Mouse (Mus musculus) heart, postnatal 25 days (tissue): ENCODE data around the gene Adamts3. TPM values are rescaled to one million over a fixed set of nuclear protein-coding genes. Genes with fewer than 3 reads are reported as not detected.
A peak's percentile ranks its signal among the peaks of the same experiment; 100 is the strongest.

Experiments used
- DNase-seq: peaks from one replicate; pipeline ENCODE4 v3.0.0; 2022; ENCODE audit warnings: low spot score
- intact Hi-C: fragments of 180-260 bp; cut with DNase I; formaldehyde crosslinking; loops from one replicate; pipeline ENCODE4 v1.15.1; 2025
- total RNA-seq, 2 experiments: library from RNA; stranded (reverse); gene quantifications; 2 replicates each; pipeline ENCODE4 v1.2.3; 2021

Adamts3 gene
- total RNA-seq: 1 to 10 TPM; 6.9 to 8.1 TPM

DNA sequence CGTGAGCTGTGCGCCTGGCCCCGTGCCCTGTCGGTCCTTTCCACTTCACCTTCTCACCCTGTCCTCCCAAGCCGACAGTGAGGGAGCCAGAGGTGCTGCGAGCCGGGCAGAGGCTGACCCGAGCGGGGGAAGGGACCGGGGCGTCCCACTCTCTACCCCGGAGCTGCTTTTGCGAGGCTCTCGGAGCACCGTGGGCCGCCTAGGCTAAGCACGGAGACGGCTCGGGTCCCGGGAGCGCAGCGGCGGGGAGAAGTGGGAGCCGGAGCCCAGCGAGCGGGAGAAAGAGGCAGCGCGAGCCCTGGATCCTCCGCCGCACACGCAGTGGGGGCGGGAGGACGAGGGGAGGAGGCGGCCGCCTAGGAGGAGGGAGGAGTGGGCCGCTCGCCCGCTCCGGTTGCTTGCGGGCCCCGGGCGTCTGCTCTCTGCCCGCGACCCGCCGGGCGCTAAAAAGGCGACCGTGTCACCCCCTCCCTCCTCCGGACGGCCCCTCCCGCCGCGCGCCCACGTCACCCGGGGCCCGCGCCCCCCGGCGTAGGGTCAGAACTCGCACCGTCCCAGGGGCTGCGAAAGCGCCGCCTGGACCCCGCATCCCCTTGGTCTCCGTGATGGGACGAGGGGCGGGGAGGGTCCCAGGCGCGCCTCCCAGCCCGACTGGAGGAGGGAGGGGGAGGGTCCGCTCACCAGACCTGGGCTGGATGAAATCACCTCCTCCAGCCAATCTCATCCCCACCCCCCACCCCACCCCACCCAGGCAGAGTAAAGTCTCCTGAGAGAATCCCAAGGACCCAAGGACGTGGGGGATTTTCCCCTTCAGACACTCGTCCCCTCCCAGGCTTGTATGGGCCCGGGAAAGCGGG lies at the start of gene Adamts3:
Gene Adamts3 (minus strand): TSS at position 284 of the 857 bp plus-strand sequence.
- intact Hi-C loops: loop anchor here (5.0 kb wide), 1 partner anchor 41 kb away; no protein-coding TSS in a partner anchor
- peak; percentile 17 for DNase-seq

- no peak for DNase-seq
- intact Hi-C loops: no loop called here
These were observed 48.4 kb upstream of the Adamts3 start for GRCm38 (mm10) chr5:89931511-89931910.

DNA sequence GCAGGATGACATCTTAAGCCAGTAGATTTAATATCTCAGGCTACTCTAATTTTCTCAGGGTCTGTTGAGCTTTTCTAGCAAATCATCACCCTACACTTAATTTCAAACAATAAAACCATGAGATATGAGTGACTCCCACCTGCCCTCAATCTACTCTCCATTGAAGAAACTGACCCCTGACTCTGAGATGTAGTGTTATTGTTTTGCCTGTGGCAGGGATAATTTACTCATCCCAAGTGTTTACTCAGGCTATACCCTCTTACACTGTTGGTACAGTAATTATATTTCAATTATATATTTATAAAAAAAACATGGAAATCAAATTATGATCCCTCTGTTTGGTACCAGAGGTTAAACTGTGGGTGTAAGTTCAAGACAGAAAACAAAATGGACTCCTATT lies 29.2 kb upstream of the Adamts3 start:
- intact Hi-C loops: no loop called here
- DNase-seq: no peak

GRCm38 (mm10) chr5:89911950-89912349 lies 28.8 kb upstream of the Adamts3 start:
- DNase-seq: no peak
- intact Hi-C loops: no loop called here

GRCm38 (mm10) chr5:89911508-89911907 lies 28.4 kb upstream of the Adamts3 start:
- intact Hi-C loops: no loop called here
- DNase-seq: no peak

DNA sequence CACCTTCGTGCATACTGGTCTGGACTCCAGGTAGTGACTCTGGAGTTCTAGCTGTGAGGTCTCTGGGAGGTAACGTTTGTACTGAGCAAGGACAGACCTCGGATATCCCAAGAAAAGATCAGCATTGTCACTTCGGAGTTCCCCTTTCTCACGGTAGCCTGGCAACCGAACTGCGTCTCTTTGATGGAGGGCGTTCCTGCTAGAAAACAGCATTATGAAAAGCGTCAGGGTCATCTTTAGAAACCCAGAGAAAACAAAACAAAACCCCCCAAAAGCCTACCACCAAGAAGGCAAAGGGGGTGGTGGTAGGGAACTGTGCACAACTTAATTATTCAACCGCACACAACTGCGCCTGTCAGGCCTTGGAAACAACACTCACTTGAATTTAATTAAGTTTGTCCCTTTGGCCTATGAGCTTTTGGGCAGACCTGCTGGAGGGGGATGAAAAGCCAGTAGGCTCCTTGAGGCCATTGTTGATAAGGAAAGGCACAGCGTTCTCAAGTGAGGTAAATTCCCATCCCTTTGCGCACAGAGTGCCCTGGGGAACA lies 23.8 kb upstream of the Adamts3 start:
- intact Hi-C loops: no loop called here
- no peak for DNase-seq

GRCm38 (mm10) chr5:89901026-89901425 lies 17.9 kb upstream of the Adamts3 start:
- intact Hi-C loops: no loop called here

GRCm38 (mm10) chr5:89897495-89897894 lies 14.4 kb upstream of the Adamts3 start:
- peak; percentile 25 for DNase-seq
- intact Hi-C loops: no loop called here

More at GRCm38 (mm10) chr5:89901026-89901425, 17.9 kb upstream of the Adamts3 start:
- DNase-seq: no peak

DNA sequence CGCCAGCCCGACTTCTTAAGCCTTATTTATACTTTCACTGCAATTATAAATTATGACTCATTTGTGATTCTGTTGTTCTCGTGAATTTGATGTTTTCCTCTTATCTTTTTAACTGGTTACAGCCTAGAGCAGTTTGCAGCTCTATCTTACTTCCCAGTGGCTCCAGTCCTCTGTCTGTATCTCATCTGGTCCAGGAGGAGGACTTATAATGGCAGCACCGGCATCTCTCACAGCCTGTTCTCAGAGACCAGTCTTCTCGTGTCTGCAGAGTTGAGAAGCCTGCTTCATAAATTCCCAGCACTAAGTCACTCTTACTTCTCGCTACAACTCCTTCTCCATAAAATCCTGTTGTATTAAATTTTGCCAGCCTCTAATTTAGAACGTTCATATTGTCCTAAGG lies 12.4 kb upstream of the Adamts3 start:
- no peak for DNase-seq
- intact Hi-C loops: no loop called here

DNA sequence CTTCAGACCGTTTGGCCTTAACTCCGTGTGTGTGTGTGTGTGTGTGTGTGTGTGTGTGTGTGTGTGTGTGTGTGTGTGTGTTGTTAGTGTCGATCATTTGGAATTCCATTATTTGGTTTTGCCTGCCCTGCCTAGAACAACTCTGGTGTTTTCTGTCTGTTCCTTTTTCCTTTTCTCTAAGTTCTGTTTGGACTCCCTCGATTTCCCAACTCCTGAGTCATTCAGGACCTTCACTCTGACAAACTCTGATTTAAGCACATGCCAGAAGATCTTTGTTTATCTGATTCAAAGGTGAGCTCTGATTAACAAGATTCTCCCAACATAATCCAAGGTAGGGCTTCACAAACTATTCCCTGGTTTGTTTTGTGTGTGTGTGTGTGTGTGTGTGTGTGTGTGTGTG lies 1.9 kb upstream of the Adamts3 start:
- intact Hi-C loops: loop anchor here (5.0 kb wide), 1 partner anchor 43 kb away; no protein-coding TSS in a partner anchor
- no peak for DNase-seq

GRCm38 (mm10) chr5:89883908-89884204 lies 722 bp upstream of the Adamts3 start:
- intact Hi-C loops: loop anchor here (5.0 kb wide), 1 partner anchor 42 kb away; no protein-coding TSS in a partner anchor
- DNase-seq: no peak

- DNase-seq: peak; percentile 54
- intact Hi-C loops: loop anchor here (5.0 kb wide), 1 partner anchor 40 kb away; no protein-coding TSS in a partner anchor
These were observed 921 bp downstream of the Adamts3 start for GRCm38 (mm10) chr5:89882091-89882734.

GRCm38 (mm10) chr5:89881425-89881824 lies 1.7 kb downstream of the Adamts3 start:
- no peak for DNase-seq
- intact Hi-C loops: loop anchor here (5.0 kb wide), 1 partner anchor 39 kb away; no protein-coding TSS in a partner anchor

- intact Hi-C loops: no loop called here
- DNase-seq: no peak
These were observed 4.2 kb downstream of the Adamts3 start for GRCm38 (mm10) chr5:89878866-89879392.

GRCm38 (mm10) chr5:89872661-89873060 lies 10.5 kb downstream of the Adamts3 start:
- intact Hi-C loops: no loop called here
- DNase-seq: no peak

DNA sequence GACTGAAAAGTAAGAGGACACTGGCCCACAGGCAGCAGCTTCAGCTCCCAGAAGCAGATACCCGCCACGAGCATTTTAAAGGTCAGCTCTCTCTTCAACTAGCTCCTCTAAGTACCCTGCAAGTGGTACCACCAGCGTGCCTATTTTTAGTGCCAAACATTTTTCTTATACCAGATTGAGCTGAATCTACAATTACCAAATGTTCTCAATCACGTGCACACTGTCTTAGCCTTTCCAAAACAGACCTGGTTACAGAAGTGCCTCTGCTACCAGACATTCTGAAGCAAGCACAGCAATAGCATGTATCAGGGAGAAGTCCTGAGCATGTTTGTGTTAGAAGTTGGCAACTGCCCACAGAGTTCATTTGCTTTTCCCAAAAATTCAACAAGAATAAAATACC lies 23.5 kb downstream of the Adamts3 start:
- DNase-seq: no peak
- intact Hi-C loops: no loop called here

GRCm38 (mm10) chr5:89858837-89859236 lies 24.3 kb downstream of the Adamts3 start:
- intact Hi-C loops: no loop called here
- DNase-seq: no peak

DNA sequence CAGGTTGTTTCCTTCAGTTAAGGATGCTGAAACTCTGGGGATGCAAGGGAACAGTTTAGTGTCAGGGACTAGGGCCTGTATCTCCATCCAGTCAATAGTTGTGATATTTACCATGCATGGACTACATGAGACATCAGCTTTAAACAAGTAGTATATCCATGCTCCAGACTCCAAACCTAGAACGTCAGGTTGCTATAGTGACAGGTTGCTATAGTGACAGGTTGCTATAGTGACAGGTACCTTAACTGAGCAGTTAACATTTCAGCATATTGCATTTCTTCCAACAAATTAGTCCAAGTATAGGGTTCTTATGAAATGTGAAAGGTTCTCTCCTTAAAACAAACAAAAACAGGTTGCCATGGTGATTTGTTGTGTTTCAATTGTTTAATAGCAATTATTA lies 36.6 kb downstream of the Adamts3 start:
- intact Hi-C loops: no loop called here
- DNase-seq: no peak

DNA sequence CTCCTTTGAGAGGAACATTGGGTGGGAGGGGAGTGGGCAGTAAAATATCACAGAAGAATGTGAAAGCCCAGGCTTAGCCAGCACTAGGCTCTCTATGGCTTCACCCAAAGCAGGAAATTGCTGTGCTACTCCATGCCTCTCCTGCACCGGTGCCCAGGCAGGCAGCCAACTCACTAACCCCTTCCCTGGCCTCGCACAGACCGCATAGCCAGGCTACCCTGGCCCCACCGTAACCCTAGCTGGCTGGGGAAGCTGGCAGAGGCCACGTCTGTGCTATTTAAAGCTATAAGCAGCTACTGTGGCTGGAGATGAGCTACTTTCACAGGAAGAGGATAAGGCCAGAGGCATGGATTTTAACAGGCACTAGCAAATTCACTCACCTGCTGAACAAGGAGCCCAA lies 38.8 kb downstream of the Adamts3 start:
- intact Hi-C loops: loop anchor here (5.0 kb wide), 2 partner anchors 38 to 338 kb away; partner anchors contain the start of gene Adamts3
- DNase-seq: peak; percentile 46

DNA sequence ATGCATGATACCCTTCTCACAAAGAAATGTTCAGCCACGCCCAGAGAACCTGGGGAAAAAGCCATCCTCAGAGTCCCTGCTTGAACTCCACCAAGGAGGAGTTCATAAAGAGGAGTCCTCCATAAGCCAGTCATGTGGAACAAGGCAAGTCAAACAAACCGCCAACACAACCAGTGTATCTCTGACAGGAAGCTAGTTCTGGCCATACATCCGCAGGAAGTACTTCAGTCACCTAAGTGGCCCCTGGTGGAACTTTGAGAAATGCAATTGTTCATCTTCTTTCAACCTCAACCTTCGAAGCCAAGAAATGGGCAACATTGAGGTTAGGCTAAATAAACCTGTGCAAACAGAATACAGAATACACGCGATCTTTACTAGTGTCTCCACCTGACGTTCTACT lies 39.7 kb downstream of the Adamts3 start:
- intact Hi-C loops: loop anchor here (5.0 kb wide), 2 partner anchors 39 to 339 kb away; partner anchors contain the start of gene Adamts3
- DNase-seq: no peak
